Mouse (Mus musculus): Measurements from ENCODE around the gene Pced1b.
"Not testable (repeated sequence)": the region's sequence is repeated elsewhere in the genome, so short reads cannot be mapped to it uniquely, and the experiment has no call there.

Gene Pced1b

GRCm38 (mm10) chr15:97374085-97374844, 127.4 kb downstream of the Pced1b start:
- no peak for DNase-seq

DNA sequence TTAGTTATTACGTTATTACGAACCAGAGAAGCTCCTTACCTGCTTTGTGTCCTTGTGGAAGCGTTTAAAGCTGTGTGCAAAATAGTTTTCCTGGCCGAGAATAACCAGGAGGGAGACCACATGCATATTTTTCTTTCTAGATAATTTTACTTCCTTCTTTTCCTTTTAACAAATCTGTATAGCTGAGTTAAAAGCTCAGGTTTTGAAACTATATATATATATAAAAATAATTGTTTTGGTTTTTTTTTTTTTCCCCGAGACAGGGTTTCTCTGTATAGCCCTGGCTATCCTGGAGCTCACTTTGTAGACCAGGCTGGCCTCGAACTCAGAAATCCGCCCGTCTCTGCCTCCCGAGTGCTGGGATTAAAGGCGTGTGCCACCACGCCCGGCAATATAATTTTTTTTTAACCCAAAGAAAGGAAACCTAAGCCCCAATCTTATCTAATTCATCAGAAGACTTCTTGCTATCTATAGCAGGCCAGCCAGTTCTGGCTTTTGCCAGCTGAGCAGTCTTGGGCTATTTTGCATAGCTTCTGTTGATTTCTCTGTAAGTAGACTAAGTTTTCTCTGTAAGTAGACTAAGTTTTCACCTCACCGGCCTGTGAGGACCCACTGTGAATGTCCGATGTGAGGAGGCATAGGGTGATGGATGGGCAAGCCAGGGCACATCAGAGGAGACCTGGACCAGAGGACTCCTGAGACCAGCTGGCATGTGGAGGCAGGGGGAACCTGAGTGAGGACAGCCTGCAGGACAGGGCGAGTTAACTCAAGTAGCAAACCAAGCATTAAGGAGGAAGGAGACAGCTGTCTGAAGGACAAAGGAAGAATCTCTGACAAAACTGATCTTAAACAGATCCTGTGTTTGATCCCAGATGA, 128.2 kb downstream of the Pced1b start:
- no peak for DNase-seq

- no peak for DNase-seq
Measured at GRCm38 (mm10) chr15:97376081-97376742, 129.3 kb downstream of the Pced1b start.

DNA sequence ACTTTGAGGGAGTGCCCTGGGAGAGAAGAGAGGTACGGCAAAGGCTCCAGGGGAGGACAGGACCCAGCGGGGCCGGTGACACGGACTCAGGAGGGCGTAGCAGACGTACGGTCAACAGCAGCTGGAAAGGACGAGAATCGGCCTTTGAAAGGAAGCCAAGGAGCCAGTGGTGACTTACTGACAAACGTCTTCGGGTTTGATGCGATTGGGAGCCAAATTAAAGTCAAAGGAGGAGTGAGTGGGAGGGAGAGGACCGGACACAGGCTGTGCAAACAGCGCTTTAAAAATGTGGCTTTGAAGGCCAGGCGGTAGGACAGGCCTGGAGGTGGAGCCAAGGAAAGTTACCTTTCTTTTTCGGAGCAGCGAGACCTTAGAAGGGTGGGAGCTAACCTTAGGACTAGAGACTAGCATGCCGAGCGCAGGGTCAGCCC, 129.9 kb downstream of the Pced1b start:
- peak in 1 of 2 experiments; percentile 45 for DNase-seq

GRCm38 (mm10) chr15:97378061-97378460, 131.2 kb downstream of the Pced1b start:
- no peak for DNase-seq

DNA sequence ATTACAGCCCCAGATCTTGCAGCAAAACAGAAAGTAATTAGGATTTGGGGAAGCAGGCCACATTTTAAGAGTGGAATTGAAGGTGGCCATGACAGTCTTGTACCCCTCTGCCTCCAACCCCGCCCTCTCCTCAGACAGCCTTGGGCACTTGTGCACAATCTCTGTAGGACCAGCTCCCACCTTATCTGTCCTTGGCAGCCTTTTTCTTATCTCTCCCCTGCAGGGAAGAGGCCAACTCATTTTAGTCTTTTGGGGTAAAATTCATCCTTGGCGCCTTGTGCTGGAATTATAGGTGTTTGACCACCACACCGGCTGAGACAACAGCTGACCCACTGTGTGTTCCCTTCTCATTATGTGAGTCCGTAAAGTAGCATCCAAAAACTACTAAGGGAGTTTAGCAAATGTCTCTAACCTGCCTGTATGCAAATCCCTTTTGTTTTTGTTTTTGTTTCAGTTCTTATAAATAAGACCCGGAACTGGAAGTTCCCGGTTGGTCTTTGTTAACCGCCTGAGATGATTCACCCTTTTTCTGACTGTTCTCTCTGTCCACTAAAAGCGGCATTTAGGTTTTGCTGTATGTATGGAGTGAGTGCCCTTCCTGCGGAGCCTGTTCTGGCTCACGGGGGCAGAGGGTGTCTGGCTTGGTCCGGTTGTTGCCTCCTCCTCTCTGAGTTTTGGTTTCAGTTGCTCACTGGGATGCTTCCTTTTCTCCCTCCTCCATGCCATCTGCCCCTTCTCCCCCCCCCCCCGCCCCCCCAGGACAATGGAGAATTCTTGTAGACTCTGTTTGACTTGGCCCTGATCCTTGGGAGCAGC, 132.8 kb downstream of the Pced1b start:
- DNase-seq = no peak

GRCm38 (mm10) chr15:97382567-97382966, 135.7 kb downstream of the Pced1b start:
- no peak for DNase-seq

DNA sequence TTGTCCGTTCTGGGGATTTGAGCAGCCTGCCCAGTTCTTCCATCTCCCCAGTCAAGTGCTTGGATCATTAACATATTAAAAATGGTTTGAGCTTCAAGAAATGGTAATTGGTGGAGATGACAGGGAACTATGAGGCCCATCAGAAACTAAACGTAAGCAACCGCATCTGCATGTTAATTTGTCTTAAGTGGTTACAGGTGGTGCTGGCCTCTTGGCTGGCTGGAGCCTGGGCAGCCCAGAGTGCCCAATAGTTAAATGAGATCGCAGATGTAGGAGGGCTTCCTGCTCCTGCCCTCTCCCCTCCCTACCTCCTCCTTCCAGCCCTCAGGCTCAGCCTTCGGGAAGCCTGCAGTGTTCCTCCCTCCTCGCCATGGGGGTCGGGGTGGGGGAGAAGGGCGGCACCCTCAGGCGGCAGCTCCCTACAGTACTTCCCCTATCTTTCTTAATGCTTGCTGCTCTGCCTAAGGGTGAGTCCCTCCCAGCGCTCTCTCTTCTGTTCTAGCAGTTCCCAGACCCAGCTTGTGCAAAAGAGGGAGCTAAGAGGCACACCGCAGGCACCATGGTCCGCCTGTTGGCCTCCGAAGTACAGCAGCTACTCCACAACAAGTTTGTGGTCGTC, 136.7 kb downstream of the Pced1b start:
- no peak for DNase-seq

- no peak for DNase-seq
Measured at GRCm38 (mm10) chr15:97384170-97385018, 137.5 kb downstream of the Pced1b start.

DNA sequence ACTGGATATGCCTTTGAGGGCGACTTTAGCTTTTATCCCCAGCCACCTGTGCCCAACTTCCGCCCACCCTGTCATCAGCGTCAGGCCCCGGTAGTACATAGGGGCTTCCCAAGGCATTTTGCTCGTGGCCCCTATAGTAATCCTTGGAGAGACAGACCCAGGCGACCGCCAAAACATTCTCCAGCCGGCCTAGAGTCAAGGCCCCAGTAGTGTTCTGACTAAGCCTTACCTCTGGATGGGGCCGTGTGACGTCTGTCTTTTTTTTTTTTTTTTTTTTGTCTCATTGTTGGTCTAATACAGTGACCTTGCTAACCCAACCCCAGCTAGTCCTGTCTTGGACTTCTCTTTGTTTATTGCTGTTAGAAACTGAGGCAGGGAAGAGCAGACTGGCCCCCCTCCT, 138.3 kb downstream of the Pced1b start:
- DNase-seq = not testable (repeated sequence)

DNA sequence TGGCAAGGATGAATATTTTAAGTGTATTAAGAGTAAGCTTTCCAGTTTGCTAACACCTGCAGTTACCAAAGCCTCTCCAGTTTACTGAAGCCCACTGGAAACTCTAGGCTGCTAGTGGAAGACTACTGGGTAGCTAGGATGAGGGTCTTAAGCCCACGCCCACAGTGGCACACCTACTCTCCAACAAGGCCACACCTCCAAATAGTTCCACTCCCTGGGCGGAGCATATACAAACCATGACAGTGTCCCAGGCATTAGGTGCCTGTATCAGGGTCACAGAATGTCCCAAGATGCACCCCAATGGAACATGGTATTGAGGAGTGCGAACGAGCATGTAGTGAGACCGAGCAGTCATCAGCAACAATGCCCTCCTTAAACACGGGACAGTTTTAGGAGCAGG, 140.9 kb downstream of the Pced1b start:
- no peak for DNase-seq

GRCm38 (mm10) chr15:97389577-97389976, 142.7 kb downstream of the Pced1b start:
- DNase-seq = no peak

GRCm38 (mm10) chr15:97390778-97391177, 143.9 kb downstream of the Pced1b start:
- DNase-seq = no peak

GRCm38 (mm10) chr15:97391436-97391835, 144.5 kb downstream of the Pced1b start:
- DNase-seq = no peak

GRCm38 (mm10) chr15:97394561-97394960, 147.7 kb downstream of the Pced1b start:
- DNase-seq = no peak

DNA sequence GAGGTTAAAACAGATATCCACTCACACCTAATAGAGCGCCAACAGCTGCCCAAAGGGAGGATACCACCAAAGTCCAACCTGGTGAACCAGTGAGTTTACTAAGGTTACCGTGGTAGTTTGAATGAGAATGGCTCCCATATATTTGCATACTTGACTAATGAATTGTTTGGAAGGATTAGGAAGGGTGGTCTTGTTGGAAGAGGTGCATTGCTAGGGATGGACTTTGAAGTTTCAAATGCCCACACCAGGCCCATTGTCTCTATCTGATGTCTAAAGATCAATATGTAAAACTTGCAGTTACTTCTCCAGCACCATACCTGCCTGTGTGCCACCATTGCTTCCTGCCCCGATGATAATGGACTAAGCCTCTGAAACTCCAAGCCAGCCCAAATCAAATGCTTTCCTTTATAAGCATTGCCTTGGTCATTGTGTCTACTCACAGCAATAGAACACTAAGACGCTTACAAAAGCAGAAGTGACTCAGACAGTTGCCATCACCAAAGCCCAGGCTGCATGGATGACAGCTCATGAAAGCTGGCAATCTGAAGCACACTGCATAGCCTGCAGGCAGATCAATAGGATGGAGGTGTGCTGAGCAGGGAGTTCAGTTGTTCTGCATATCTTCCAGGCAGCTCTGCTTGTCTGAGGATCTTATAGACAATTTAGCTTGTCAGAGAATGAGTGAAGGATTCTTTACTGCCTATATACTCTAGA, 149.8 kb downstream of the Pced1b start:
- no peak for DNase-seq

DNA sequence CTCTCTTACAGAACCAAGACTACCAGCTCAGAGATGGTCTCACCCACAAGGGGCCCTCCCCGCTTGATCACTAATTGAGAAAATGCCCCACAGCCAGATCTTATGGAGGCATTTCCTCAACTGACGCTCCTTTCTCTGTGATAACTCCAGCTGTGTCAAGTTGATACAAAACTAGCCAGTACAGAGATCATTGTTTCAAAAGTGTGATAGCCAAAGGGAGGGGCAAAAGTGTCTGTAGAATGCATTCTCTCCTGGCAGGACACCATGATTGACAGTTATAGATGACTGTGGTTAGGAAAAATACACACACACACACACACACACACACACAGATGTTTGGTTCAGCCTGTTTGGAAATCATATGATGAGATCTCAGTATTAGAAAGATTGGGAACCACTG, 150.9 kb downstream of the Pced1b start:
- no peak for DNase-seq

DNA sequence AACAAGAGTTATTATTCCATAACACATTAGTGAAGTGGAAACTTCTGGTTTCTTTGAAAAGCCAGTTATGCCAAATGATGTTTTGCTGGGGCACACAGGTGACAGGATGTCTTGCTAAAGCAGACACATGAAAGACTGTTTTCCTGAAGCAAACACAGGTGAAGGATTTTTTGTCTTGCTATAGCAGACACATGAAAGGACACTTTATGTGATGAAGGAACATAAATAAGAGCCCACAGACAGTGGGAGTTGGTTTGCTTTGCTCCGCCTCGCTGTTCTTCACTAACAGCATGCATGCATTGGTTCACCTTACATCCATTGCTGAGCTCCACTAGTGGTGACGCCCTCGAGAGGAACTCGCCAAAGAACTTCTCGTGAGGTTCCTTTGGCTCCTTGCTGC, 154.0 kb downstream of the Pced1b start:
- no peak for DNase-seq

- no peak for DNase-seq
Measured at GRCm38 (mm10) chr15:97404483-97404882, 157.6 kb downstream of the Pced1b start.

DNA sequence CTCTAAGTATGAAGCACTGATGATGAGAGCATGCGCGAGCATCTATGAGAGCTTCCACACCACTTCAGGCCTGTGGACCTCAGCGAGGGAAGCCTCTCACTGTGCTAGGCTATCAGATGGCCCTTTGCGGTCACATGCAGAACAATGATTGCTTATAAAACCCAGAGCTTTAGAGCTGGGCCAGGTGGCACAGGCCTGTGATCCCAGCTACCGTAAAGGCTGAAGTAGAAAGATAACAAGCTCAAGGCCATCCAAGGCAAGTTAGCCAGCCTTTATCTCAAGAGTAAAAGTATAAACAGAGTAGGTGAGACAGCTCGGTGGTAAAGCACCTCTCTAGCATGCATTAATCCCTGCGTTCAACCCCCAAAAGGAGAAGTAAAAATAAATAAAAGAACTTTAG, 158.1 kb downstream of the Pced1b start:
- DNase-seq = no peak

All from kidney, postnatal 25 days (tissue).